ENCODE assay signal across 14 mouse cellular contexts in genomic region chr3:95521168-95521567, GRCm38 (mm10). TPM values are rescaled to one million over a fixed set of nuclear protein-coding genes. Genes with fewer than 3 reads are reported as not detected.
DNase-seq lines count a peak whose midpoint lies in the region; ATAC-seq and TF ChIP-seq lines count a peak whose summit lies in the region.
"Had no signal": no experiment of that assay in that cellular context is flagged by ENCODE, and none has a peak within 500 bp of the region (broad histone marks: within the 10 kb centered on the region; RNA-seq: fewer than 3 reads in every experiment).

No protein-coding gene starts in this region.

- no peak for ATAC-seq in G1E (ENCODE audit: extremely low read depth, insufficient number of reproducible peaks, low FRiP score, poor library complexity, severe bottlenecking)
- no peak for ATAC-seq in liver, embryonic 11.5 days (replicated peaks; ENCODE audit: low FRiP score)
- peak; percentile 33 for ATAC-seq in megakaryocyte progenitor cell, adult 5-6 weeks (replicated peaks; ENCODE audit: poor library complexity)

- H3K4me2 ChIP-seq in liver, embryonic 11.5 days = no peak overlapping the region
- H3K4me2 ChIP-seq: hindbrain, embryonic 13.5 days had no signal

- H3K9me3 ChIP-seq in G1E (replicated peaks) = no peaks in the 10 kb centered on the region
- H3K9me3 ChIP-seq in liver, embryonic 11.5 days (ENCODE audit: control insufficient read depth, low read length) = no peaks in the 10 kb centered on the region
- H3K9me3 ChIP-seq: hindbrain, embryonic 13.5 days had no signal

- H3K36me3 ChIP-seq in G1E (replicated peaks) = no peaks in the 10 kb centered on the region
- H3K36me3 ChIP-seq in liver, embryonic 11.5 days (ENCODE audit: control insufficient read depth, insufficient read depth, low read length) = no peaks in the 10 kb centered on the region
- H3K36me3 ChIP-seq: hindbrain, embryonic 13.5 days had no signal

- DNase-seq in layer of hippocampus, adult 2 months (ENCODE audit: low spot score in 2 of 2) = no peak
- DNase-seq in layer of hippocampus, adult 18-20 months (ENCODE audit: low spot score in 2 of 2) = no peak
- peak; percentile 21 for DNase-seq in G1E (ENCODE audit: low spot score)
- no peak for DNase-seq in liver, embryonic 11.5 days (ENCODE audit: low spot score)
- no peak for DNase-seq in c-Kit-positive CD71-positive TER-119-positive erythroid progenitor cells, embryonic 14.5 days (ENCODE audit: low spot score)
- DNase-seq in adrenal gland, adult 18-20 months (ENCODE audit: low spot score in 2 of 2) = no peak
- no peak for DNase-seq in ovary, postnatal 10 days (ENCODE audit: low spot score)
- DNase-seq: adrenal gland, adult 2 months; cerebellum, postnatal 14 days had no signal

- H3K27ac ChIP-seq in layer of hippocampus, adult 2 months = peak overlapping the region; percentile 53; the same call in 1 of the 2 replicates
- H3K27ac ChIP-seq in liver, embryonic 11.5 days (ENCODE audit: low read depth, low read length) = peak overlapping the region; percentile 53
- H3K27ac ChIP-seq: hindbrain, embryonic 13.5 days had no signal

- no peak overlapping the region for H3K9ac ChIP-seq in liver, embryonic 11.5 days (ENCODE audit: low read depth, low read length)
- H3K9ac ChIP-seq: hindbrain, embryonic 13.5 days had no signal

- peaks cover 75% of the 10 kb centered on the region for H3K4me1 ChIP-seq in G1E (ENCODE audit: insufficient read depth, low read depth, low read length)
- H3K4me1 ChIP-seq in liver, embryonic 11.5 days (replicated peaks; ENCODE audit: control insufficient read depth, insufficient read depth, low read length) = peaks cover 38% of the 10 kb centered on the region

- no peak overlapping the region for H3K4me3 ChIP-seq in layer of hippocampus, adult 2 months
- no peak overlapping the region for H3K4me3 ChIP-seq in G1E (ENCODE audit: low read depth, low read length)
- no peak overlapping the region for H3K4me3 ChIP-seq in liver, embryonic 11.5 days (ENCODE audit: low read depth, low read length)
- H3K4me3 ChIP-seq: hindbrain, embryonic 13.5 days; myocyte had no signal

- WGBS in liver, embryonic 11.5 days = 65% methylated on average over 10 of the region's 10 CpGs

- TF ChIP-seq CTCF in layer of hippocampus, adult 2 months (conservative IDR thresholded peaks at IDR 0.05) = no peak
- no peak for TF ChIP-seq CTCF in G1E (IDR thresholded peaks at IDR 0.05; ENCODE audit: low read depth, low read length)

- peaks cover 4% of the 10 kb centered on the region for H3K27me3 ChIP-seq in G1E (ENCODE audit: insufficient read depth, low read length)
- H3K27me3 ChIP-seq in liver, embryonic 11.5 days (replicated peaks; ENCODE audit: control insufficient read depth, insufficient read depth, low read length) = no peaks in the 10 kb centered on the region
- H3K27me3 ChIP-seq: hindbrain, embryonic 13.5 days had no signal

RNA-seq across cellular contexts. Expression of gene Ctss, which starts 5.4 kb away (rescaled TPM):
- 10 to 100 TPM; 55.0 to 57.5 TPM for total RNA-seq in layer of hippocampus, adult 2 months (2021)
- total RNA-seq in layer of hippocampus, adult 18-20 months (2021) = 10 to 100 TPM; 72.3 to 90.7 TPM
- not detected in 2 replicates for total RNA-seq in G1E (2014; fragmentation: Nextera tagmentation)
- total RNA-seq in G1E (2017) = 0.41 and 0.66 TPM in 2 replicates
- polyA plus RNA-seq in G1E (2012) = not detected in 2 replicates
- 16.6 and 18.5 TPM in 2 replicates for polyA plus RNA-seq in liver, embryonic 11.5 days (2014; fragmentation: Nextera tagmentation; extraction: Ambion mirVana)
- 43.7 and 64.7 TPM in 2 replicates for total RNA-seq in megakaryocyte progenitor cell, adult 5-6 weeks (2015)
- 73.6 and 105 TPM in 2 replicates for total RNA-seq in megakaryocyte progenitor cell, adult 5-6 weeks (2017)
- 100 to 1,000 TPM in 1 of 2 experiments, 10 to 100 TPM in 1; 71.3 to 153 TPM for total RNA-seq in adrenal gland, adult 18-20 months (2021)

RNA-seq across cellular contexts. Expression of gene Ctsk, which starts 22.1 kb away (rescaled TPM):
- total RNA-seq in layer of hippocampus, adult 2 months (2021) = 1 to 10 TPM; 2.6 TPM
- total RNA-seq in layer of hippocampus, adult 18-20 months (2021) = 1 to 10 TPM; 2.3 to 2.9 TPM
- not detected in 2 replicates for total RNA-seq in G1E (2014; fragmentation: Nextera tagmentation)
- total RNA-seq in G1E (2017) = 0.16 and 0.17 TPM in 2 replicates
- not detected in 2 replicates for polyA plus RNA-seq in G1E (2012)
- polyA plus RNA-seq in liver, embryonic 11.5 days (2014; fragmentation: Nextera tagmentation; extraction: Ambion mirVana) = 1.7 and 1.8 TPM in 2 replicates
- total RNA-seq in megakaryocyte progenitor cell, adult 5-6 weeks (2015) = 0.17 and 0.49 TPM in 2 replicates
- total RNA-seq in megakaryocyte progenitor cell, adult 5-6 weeks (2017) = not detected in 2 replicates
- 1 to 10 TPM; 5.0 to 5.9 TPM for total RNA-seq in adrenal gland, adult 18-20 months (2021)

RNA-seq across cellular contexts. Expression of gene Hormad1, which starts 38.3 kb away (rescaled TPM):
- total RNA-seq in layer of hippocampus, adult 2 months (2021) = not detected
- total RNA-seq in layer of hippocampus, adult 18-20 months (2021) = not detected
- not detected in 2 replicates for total RNA-seq in G1E (2014; fragmentation: Nextera tagmentation)
- 0.11 TPM in 1 of 2 replicates, not detected in the other for total RNA-seq in G1E (2017)
- polyA plus RNA-seq in G1E (2012) = not detected in 2 replicates
- polyA plus RNA-seq in liver, embryonic 11.5 days (2014; fragmentation: Nextera tagmentation; extraction: Ambion mirVana) = 0.13 and 0.23 TPM in 2 replicates
- total RNA-seq in megakaryocyte progenitor cell, adult 5-6 weeks (2015) = not detected in 2 replicates
- not detected in 2 replicates for total RNA-seq in megakaryocyte progenitor cell, adult 5-6 weeks (2017)
- total RNA-seq in adrenal gland, adult 18-20 months (2021) = not detected
- total RNA-seq: adrenal gland, adult 2 months had no signal
- polyA plus RNA-seq: adrenal gland, adult 2 months; hindbrain, embryonic 13.5 days; large intestine, adult 2 months; limb, embryonic 14.5 days; myocyte had no signal

Comparison
In these comparisons a context has a peak if more than half of its experiments do, and no peak if none do; other contexts are left out.
1. RNA of gene Ctss, which starts 5.4 kb away (total RNA-seq): 71.3 to 153 TPM in adrenal gland, adult 18-20 months, 43.7 to 105 TPM in megakaryocyte progenitor cell, adult 5-6 weeks, 72.3 to 90.7 TPM in layer of hippocampus, adult 18-20 months and 55.0 to 57.5 TPM in layer of hippocampus, adult 2 months; 0.41 to 0.66 TPM in G1E; every median in the first group is over 10 times any median in the second.